Mouse (Mus musculus) heart, embryonic 16.5 days (tissue): ENCODE results near the gene Atp13a1. TPM values are rescaled to one million over a fixed set of nuclear protein-coding genes. Genes with fewer than 3 reads are reported as not detected.

ENCODE experiments used
- ATAC-seq: fragments of 200-750 bp; cut with Nextera tagmentation; replicated peaks from 2 replicates; pipeline ENCODE4 v1.8.0; 2017; ENCODE audit warnings: moderate number of reproducible peaks; ENCODE audit not compliant: insufficient read depth, low FRiP score; ENCODE audit errors: extremely low read depth
- H3K27ac ChIP-seq: fragments of 300-500 bp; sonication (generic); 2 replicates; pipeline ENCODE4 v1.5.1; 2014; ENCODE audit warnings: mild to moderate bottlenecking, low read length, control low read depth, moderate library complexity
- H3K27me3 ChIP-seq: fragments of 300-500 bp; sonication (generic); 2 replicates; pipeline ENCODE4 v1.6.1; 2014; ENCODE audit warnings: low read length, mixed read lengths; ENCODE audit not compliant: control insufficient read depth, insufficient read depth
- H3K36me3 ChIP-seq: fragments of 300-500 bp; sonication (generic); 2 replicates; pipeline ENCODE4 v1.6.1; 2014; ENCODE audit not compliant: control insufficient read depth, insufficient read depth
- H3K4me1 ChIP-seq: fragments of 300-500 bp; sonication (generic); 2 replicates; pipeline ENCODE4 v1.6.1; 2014; ENCODE audit warnings: low read length, mixed read lengths; ENCODE audit not compliant: control insufficient read depth, insufficient read depth
- H3K4me2 ChIP-seq: fragments of 300-500 bp; sonication (generic); 2 replicates; pipeline ENCODE4 v1.6.1; 2014; ENCODE audit warnings: low read depth, mild to moderate bottlenecking, control low read depth, low read length
- H3K4me3 ChIP-seq: fragments of 300-500 bp; sonication (generic); 2 replicates; pipeline ENCODE4 v1.5.1; 2014; ENCODE audit warnings: mild to moderate bottlenecking, control low read depth, low read length
- H3K9ac ChIP-seq: fragments of 300-500 bp; sonication (generic); 2 replicates; pipeline ENCODE4 v1.6.1; 2014; ENCODE audit warnings: low read length, control low read depth
- H3K9me3 ChIP-seq: fragments of 300-500 bp; sonication (generic); replicated peaks from 2 replicates; pipeline ENCODE4 v1.6.1; 2016; ENCODE audit warnings: low read length; ENCODE audit not compliant: control insufficient read depth
- WGBS: fragments of 180-500 bp; shearing (Covaris S2); extraction: QIAGEN DNeasy Blood & Tissue Kit; methylation state at CpG from one replicate; pipeline ENCODE4 v1.1.7; 2014; 5-methylcytosine and 5-hydroxymethylcytosine counted together
- polyA plus RNA-seq: library from polyadenylated mRNA; unstranded; fragments of >200 nt; fragmentation: Nextera tagmentation; extraction: Ambion mirVana; gene quantifications from 2 replicates; pipeline ENCODE4 v1.2.1, GENCODE M21; 2015

The Atp13a1 gene
- polyA plus RNA-seq, 1 experiment from 2014 or later, result 29.3 TPM

GRCm38 (mm10) chr8:69805086-69805485 lies 14.1 kb downstream of the Atp13a1 start:
- Histone ChIP-seq H3K4me1 (peaks cover 4% of the 10 kb centered on the region), H3K9ac (no peak overlapping the region), H3K27me3 (no peaks in the 10 kb centered on the region), H3K36me3 (peaks cover 71% of the 10 kb centered on the region), H3K4me3 (no peak overlapping the region), H3K27ac (no peak overlapping the region), H3K4me2 (no peak overlapping the region), H3K9me3 (0 out of 2 replicates have a peak, but pooled peaks cover 1% of the 10 kb centered on the region)
- WGBS, result 89% methylated on average over 10 of the region's 10 CpGs
- no peak for ATAC-seq

GRCm38 (mm10) chr8:69805491-69805890 lies 14.5 kb downstream of the Atp13a1 start:
- H3K36me3 ChIP-seq, result peaks cover 67% of the 10 kb centered on the region
- H3K4me1 ChIP-seq, result peaks cover 4% of the 10 kb centered on the region
- no peak for ATAC-seq
- H3K4me2 ChIP-seq, result no peak overlapping the region
- H3K9ac ChIP-seq, result no peak overlapping the region
- peaks cover 2% of the 10 kb centered on the region; the same call in 1 of the 2 replicates for H3K9me3 ChIP-seq
- no peak overlapping the region for H3K27ac ChIP-seq
- no peak overlapping the region for H3K4me3 ChIP-seq
- 86% methylated on average over 9 of the region's 9 CpGs for WGBS
- no peaks in the 10 kb centered on the region for H3K27me3 ChIP-seq

- ATAC-seq, result no peak
- Histone ChIP-seq H3K27me3 (no peaks in the 10 kb centered on the region), H3K9me3 (peaks cover 2% of the 10 kb centered on the region; the same call in 1 of the 2 replicates), H3K9ac (no peak overlapping the region), H3K4me1 (peaks cover 4% of the 10 kb centered on the region), H3K36me3 (peaks cover 57% of the 10 kb centered on the region), H3K4me2 (no peak overlapping the region), H3K27ac (no peak overlapping the region), H3K4me3 (no peak overlapping the region)
- WGBS, result 87% methylated on average over 5 of the region's 5 CpGs
These were observed 16.3 kb downstream of the Atp13a1 start for GRCm38 (mm10) chr8:69807236-69807635.

- peak; percentile 83 for ATAC-seq
- peak within 1 kb of the TSS; percentile 81 for H3K4me2 ChIP-seq
- H3K27ac ChIP-seq, result no peak within 1 kb of the TSS
- 7% methylated on average over 26 of the region's 28 CpGs for WGBS
- H3K4me3 ChIP-seq, result peak within 1 kb of the TSS; percentile 60
- H3K4me1 ChIP-seq, result peaks cover 4% of the 10 kb centered on the region
- no peaks in the 10 kb centered on the region for H3K27me3 ChIP-seq
- peaks cover 2% of the 10 kb centered on the region; the same call in 1 of the 2 replicates for H3K9me3 ChIP-seq
- H3K9ac ChIP-seq, result peak within 1 kb of the TSS; percentile 66
- peaks cover 47% of the 10 kb centered on the region for H3K36me3 ChIP-seq
These were observed 17.3 kb downstream of the Atp13a1 start, which contains the start of gene Gmip for GRCm38 (mm10) chr8:69808094-69808863. Gene Gmip, plus strand, starts transcription at chr8:69808679.

GRCm38 (mm10) chr8:69808864-69809403 lies 18.0 kb downstream of the Atp13a1 start:
- H3K27me3 ChIP-seq, result no peaks in the 10 kb centered on the region
- no peak overlapping the region for H3K27ac ChIP-seq
- peaks cover 2% of the 10 kb centered on the region; the same call in 1 of the 2 replicates for H3K9me3 ChIP-seq
- peaks cover 4% of the 10 kb centered on the region for H3K4me1 ChIP-seq
- WGBS, result under 1% methylated on average over 23 of the region's 23 CpGs
- H3K9ac ChIP-seq, result peak overlapping the region; percentile 66
- ATAC-seq, result peak; percentile 59
- H3K36me3 ChIP-seq, result peaks cover 47% of the 10 kb centered on the region
- peak overlapping the region; percentile 81 for H3K4me2 ChIP-seq
- peak overlapping the region; percentile 60 for H3K4me3 ChIP-seq

GRCm38 (mm10) chr8:69809820-69810219 lies 18.9 kb downstream of the Atp13a1 start:
- no peak for ATAC-seq
- H3K4me1 ChIP-seq, result peaks cover 4% of the 10 kb centered on the region
- H3K27me3 ChIP-seq, result no peaks in the 10 kb centered on the region
- no peak overlapping the region for H3K27ac ChIP-seq
- no peak overlapping the region for H3K4me2 ChIP-seq
- H3K4me3 ChIP-seq, result no peak overlapping the region
- peaks cover 43% of the 10 kb centered on the region for H3K36me3 ChIP-seq
- 49% methylated on average over 3 of the region's 3 CpGs for WGBS
- no peak overlapping the region for H3K9ac ChIP-seq
- peaks cover 2% of the 10 kb centered on the region; the same call in 1 of the 2 replicates for H3K9me3 ChIP-seq

- Histone ChIP-seq H3K4me2 (no peak overlapping the region), H3K27me3 (no peaks in the 10 kb centered on the region), H3K4me3 (no peak overlapping the region), H3K9me3 (peaks cover 2% of the 10 kb centered on the region; the same call in 1 of the 2 replicates), H3K27ac (no peak overlapping the region), H3K36me3 (peaks cover 14% of the 10 kb centered on the region), H3K9ac (no peak overlapping the region), H3K4me1 (no peaks in the 10 kb centered on the region)
- ATAC-seq, result no peak
- 89% methylated on average over 2 of the region's 2 CpGs for WGBS
These were observed 23.9 kb downstream of the Atp13a1 start for GRCm38 (mm10) chr8:69814881-69815280.

- Histone ChIP-seq H3K4me2 (no peak overlapping the region), H3K36me3 (peaks cover 14% of the 10 kb centered on the region), H3K9me3 (no peaks in the 10 kb centered on the region; the same call in 1 of the 2 replicates), H3K4me3 (no peak overlapping the region), H3K27ac (no peak overlapping the region), H3K27me3 (no peaks in the 10 kb centered on the region), H3K9ac (no peak overlapping the region), H3K4me1 (no peaks in the 10 kb centered on the region)
- WGBS, result 87% methylated on average over 4 of the region's 4 CpGs
- no peak for ATAC-seq
These were observed 24.4 kb downstream of the Atp13a1 start for GRCm38 (mm10) chr8:69815396-69815795.

GRCm38 (mm10) chr8:69820466-69820865 lies 29.5 kb downstream of the Atp13a1 start:
- no peak overlapping the region for H3K4me3 ChIP-seq
- 71% methylated on average over 9 of the region's 9 CpGs for WGBS
- no peak overlapping the region for H3K9ac ChIP-seq
- H3K36me3 ChIP-seq, result no peaks in the 10 kb centered on the region; the same call in 1 of the 2 replicates
- H3K9me3 ChIP-seq, result no peaks in the 10 kb centered on the region
- no peak overlapping the region for H3K4me2 ChIP-seq
- H3K27ac ChIP-seq, result no peak overlapping the region
- ATAC-seq, result no peak
- H3K4me1 ChIP-seq, result peaks cover 6% of the 10 kb centered on the region; the same call in 1 of the 2 replicates
- no peaks in the 10 kb centered on the region for H3K27me3 ChIP-seq
